Mouse (Mus musculus) left cerebral cortex, postnatal 25 days (tissue): ENCODE data around the gene Slc41a3. TPM values are rescaled to one million over a fixed set of nuclear protein-coding genes. Genes with fewer than 3 reads are reported as not detected.
"Not testable (repeated sequence)": the region's sequence is repeated elsewhere in the genome, so short reads cannot be mapped to it uniquely, and the experiment has no call there.

Experiments
- DNase-seq, 2 experiments: peaks; one replicate each; pipeline ENCODE4 v3.0.0; 2022; ENCODE audit warnings: low spot score in 2 of 2, mixed read lengths in 1 of 2
- intact Hi-C: fragments of 180-260 bp; cut with DNase I; formaldehyde crosslinking; loops from one replicate; pipeline ENCODE4 v1.15.1; 2025
- total RNA-seq, 2 experiments: library from RNA; stranded (reverse); gene quantifications; 2 replicates each; pipeline ENCODE4 v1.2.3; 2021

Slc41a3 gene
- total RNA-seq, 2 experiments from 2014 or later, result 4.3 to 5.1 TPM

DNA sequence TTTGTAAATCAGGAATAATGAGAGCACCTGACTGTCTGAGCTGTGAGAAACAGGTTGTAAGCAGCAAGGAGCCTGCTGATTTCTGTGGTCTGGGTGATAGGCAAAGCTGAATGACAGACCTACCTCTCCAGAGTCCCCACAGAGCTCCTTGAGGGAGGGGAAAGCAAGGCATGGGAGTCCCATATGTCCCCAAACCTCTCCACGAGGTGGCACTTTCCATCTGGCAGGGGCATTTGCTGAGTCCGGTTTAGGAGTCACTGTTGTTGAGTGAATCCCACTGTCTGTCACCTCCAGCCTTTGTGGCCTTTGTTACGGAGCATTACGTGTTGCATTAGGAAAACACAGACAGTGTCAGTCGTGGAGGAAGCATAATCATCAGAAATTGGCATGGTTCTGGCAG, 15.4 kb downstream of the Slc41a3 start:
- intact Hi-C loops, result no loop called here
- no peak for DNase-seq

DNA sequence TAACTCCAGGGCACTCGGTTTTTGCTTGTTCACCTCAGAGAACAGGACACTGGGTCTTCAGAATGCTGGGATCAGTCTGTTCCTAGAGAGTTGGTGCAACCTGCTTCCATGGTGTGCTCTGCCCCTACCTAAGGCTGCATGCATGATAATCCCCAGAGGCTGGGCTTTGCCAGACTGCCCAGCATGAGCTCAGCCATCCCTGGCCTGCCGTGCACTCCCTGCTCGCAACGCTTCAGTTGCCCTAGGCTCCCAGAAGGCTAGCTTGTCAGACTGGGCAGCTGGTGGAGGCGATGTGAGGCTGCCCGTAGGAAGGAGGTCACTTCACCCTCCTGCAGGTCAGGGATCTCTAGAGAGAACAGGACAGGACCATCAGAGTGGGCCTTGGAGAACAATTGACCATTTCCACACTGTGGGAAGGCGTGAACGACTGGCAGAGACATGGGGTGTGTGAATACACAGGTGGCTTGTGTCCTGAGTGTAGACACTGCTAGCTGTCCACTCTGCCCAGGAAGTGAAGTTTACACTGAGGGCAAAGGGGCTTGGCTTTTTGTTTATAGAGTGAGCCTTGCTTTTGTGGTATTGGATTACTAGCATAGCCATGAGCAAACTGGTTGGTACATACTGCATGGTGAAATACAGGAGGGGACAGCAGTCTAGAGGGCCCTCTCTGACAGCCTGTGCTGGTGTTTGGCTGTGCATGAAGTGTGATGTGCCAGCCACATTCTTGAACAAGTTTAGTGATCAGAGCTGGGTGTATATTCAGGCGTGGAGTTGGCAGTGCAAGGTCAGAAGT, 16.5 kb downstream of the Slc41a3 start:
- intact Hi-C loops, result no loop called here
- DNase-seq, result no peak

DNA sequence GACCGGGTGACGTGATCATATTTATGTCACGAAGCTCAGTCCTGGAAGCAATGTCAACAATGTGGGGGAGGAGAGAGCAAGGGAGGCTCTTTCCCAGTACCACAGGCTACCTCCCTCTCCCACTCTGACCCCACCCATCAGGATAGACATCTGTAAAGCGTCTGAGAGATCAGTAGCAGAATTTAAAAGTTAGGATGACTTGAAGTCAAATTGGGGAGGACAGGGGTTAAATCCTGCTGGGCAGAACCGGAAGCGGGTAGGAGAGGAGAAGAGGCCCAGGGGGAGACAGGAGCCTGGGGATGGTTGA, 17.0 kb downstream of the Slc41a3 start:
- no peak for DNase-seq
- intact Hi-C loops, result no loop called here

DNA sequence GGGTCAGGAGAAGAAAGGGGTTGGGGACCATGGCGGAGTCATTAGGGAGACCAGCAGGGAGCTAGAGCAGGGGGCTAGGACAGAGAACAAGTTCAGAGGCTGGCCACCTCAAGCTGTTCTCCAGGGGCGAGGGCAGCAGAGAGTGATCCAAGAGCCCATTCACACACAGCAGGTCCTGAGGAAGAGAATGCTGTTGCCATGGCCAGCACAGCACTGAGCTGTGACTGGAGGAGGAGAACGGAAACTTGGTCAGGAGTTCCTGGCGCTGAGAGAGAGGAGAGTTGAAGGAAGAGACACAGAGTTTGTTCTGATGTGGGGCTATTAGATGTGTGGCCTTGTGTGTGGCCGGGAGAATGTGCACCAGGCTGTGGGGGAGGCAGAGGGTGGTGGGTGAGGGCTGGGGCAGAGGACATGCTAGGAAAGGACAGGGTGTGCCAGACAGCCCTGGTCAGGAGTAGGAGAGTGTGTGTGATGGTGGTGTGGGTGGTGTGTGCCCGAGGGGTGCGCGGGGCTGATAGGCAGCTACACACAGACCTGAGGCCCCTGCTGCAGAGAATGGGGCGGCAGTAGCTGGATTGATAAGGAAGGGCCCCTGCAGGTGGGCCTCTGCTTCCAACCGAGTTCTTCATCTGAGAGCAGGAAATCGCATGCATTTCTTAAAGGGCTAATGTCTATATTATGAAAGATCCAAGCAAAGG, 18.4 kb downstream of the Slc41a3 start:
- DNase-seq, result peak in 1 of 2 experiments; percentile 9
- intact Hi-C loops, result no loop called here

DNA sequence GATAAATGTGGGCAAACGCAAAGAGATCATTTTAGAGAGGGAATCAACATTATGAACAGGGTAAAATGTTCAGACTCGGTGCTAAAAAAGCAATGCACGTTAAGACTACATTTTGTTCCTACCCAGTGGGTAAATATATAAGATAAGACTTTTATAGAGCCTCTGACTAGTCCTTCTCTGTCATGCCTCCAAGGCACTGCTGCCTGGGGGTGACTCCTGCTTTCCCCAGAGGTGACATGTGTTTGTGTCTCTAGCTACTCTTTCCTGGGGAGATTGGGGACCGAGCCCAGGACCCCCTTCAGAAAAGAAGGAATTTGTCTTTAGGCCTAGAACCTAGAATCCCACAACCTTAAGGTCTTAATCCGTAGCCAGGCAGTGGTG, 18.9 kb downstream of the Slc41a3 start:
- intact Hi-C loops, result no loop called here
- no peak for DNase-seq

DNA sequence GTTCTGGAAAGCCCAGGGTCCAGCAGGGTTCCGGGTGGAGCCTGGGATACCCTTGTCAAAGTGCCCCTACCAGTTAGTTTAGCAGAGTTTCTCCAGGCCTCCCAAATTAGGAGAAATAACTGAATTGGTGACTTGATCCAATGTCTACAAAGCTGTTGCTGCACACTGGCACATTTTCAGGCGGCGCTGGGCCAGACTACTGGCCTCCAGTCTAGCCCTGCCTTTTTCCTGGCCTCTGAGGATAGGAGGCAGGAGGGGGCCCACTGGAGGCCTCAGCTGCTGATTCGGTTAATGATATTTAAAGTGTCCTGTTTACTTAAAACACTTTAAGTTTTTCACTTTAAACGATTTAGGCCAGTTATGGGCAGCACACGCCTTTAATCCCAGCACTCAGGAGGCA, 19.7 kb downstream of the Slc41a3 start:
- DNase-seq, result peak in 1 of 2 experiments; percentile 10
- intact Hi-C loops, result no loop called here

DNA sequence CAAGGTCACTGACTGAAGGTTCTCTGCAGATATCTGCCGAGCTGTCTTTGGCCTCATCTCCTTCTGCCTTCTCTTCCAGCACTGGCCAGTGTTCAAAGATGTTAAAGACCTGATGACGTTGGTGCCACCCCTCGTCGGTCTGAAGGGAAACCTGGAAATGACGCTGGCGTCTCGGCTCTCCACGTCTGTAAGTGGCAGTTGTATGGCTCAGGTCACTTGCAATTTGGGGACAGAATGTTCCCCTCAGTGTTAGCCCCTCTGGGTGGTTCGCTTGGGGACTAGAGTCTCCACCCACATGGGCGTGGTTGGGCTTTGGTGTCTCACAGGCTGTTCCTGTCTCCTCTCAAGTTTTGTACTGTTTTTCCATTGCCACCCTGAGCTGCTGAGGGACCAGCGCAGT, 20.2 kb downstream of the Slc41a3 start:
- no peak for DNase-seq
- intact Hi-C loops, result no loop called here

DNA sequence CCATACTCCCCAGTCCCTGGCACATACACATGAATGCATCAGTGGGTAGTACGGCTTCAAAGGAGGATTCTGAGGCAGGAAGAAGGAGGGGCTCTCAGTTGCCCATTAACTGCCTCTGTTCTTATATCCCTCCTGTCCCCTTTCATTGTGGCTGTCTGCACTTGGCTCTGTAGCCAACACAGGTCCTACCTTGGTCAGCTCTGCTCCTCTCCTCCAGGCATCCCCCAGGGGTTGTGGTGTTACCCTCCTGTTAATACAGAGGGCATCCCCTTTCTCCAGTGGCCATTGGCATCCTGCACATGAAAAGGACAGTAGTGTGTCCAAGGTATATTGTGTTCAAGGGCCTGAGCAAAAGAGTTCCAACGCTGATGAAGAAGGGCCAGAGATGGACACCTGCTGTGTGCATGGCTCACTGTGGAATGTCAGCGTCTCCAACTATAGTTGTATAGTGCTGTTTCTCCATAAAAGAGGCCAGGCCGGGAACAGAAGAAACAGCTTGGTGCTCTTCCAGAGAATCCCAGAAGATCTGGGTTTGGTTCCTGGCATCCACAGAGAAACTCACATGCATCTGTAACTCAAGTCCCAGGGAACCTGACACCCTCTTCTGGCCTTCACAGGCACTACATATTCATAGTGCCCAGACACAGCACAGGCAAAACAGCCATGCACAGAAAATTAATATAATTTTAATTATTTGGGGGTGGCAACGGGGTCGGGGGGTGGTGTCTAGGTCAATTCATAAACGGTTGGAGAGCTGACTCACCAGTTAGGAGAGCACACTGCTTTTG, 20.9 kb downstream of the Slc41a3 start:
- no peak for DNase-seq
- intact Hi-C loops, result no loop called here

DNA sequence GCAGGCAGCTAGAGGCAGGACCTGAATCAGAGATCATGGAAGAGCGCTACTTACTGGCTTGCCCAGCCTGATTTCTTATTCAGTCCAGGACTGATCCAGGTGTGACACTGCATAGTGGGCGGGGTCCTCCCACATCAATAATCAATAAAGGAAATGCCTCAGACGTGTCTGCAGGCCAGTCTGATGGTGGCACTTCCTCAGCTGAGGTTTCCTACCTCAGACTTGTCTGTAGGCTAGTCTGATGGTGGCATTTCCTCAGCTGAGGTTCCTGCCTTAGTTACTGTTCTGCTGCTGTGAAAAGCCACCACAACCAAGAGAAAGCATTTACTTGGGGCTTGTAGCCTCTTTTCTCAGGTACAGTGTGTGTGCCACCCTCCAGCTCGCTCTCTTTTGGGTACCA, 23.0 kb downstream of the Slc41a3 start:
- intact Hi-C loops, result no loop called here
- no peak for DNase-seq

DNA sequence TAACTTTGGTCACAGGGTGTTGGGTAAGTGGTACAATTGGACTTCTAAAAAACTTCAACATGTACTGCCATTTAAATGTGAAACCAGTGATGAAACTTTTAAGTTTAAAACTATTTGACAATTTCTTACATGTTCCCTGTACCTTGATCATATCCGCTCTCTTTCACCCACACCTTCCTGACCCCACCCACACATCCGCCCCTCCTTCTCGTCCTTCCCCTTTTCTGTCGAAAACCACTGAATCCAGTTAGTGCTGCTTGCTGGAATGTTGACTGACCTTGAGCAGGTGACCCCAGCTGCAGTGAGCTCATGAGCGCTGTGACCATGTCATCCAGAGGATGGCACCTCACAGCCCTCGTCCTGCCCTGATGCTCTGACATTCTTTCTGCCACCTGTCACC, 25.0 kb downstream of the Slc41a3 start:
- intact Hi-C loops, result no loop called here
- no peak for DNase-seq

DNA sequence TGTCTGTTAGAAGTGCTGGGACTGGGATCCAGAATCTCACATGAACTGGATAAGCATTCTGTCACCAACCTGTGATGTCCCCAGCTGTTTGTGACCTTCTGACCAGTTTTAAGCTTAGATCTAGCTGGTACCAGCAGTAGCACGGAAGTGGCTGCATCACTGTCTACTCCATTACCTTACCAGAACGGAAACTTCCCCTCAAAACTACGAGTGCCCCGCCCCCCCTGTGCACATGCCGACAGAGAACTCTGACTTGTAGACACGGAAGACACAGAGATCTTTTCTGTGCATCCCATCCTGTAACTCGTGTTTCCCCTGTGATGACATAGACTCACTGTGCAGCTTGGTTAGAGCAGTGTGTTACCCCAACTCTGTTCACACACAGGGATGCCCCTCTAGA, 25.9 kb downstream of the Slc41a3 start:
- intact Hi-C loops, result no loop called here
- DNase-seq, result no peak

DNA sequence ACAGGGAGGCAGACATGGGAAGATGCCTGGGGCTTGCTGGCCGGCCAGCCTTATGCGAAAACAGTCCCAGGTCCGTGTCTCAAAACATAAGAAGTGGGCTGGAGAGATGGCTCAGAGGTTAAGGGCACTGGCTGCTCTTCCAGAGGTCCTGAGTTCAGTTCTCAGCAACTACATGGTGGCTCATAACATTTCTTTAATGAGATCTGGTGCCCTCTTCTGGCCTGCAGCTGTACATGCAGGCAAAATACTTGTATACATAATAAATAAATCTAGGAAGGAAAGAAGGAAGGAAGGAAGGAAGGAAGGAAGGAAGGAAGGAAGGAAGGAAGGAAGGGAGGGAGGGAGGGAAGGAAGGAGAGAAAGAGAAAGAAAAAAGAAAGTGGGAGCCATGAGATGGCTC, 28.0 kb downstream of the Slc41a3 start:
- DNase-seq, intact Hi-C loops: not testable (repeated sequence)

DNA sequence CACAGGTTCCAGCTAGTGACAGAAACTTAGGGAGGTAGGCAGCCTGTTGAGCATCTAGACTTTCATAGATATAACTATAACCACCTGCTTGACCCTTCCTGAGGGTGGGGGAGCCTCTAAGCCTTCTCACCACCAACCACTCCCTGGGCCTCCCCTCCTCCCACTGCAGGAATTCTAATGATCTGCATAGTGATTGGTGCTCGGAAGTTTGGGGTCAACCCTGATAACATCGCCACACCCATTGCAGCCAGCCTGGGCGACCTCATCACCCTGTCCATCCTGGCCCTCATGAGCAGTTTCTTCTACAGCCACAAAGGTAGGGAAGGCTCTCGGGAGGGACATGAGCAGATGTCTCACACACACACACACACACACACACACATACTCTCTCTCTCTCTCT, 30.6 kb downstream of the Slc41a3 start:
- intact Hi-C loops, result no loop called here

DNA sequence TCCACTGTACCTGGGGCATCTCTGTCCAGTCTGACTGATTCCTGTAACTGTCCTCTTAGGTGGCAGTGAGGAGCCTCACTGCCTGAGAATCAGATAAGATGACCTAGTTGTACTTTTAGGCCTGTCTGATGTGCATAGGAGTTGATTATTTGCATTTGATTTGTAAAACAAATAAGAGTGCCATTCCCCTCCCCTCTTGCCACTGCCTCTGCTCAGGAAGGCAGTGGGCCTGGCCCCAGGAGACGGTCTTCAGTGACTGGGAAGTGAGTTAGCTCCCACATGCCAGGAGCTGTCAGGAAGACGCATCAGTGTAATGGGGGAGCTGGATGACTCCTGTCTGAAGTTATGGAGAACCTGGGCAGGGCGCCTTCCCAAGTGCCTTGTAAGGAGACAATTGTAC, 31.1 kb downstream of the Slc41a3 start:
- intact Hi-C loops, result no loop called here
- no peak for DNase-seq

More for the DNA sequence above, 30.6 kb downstream of the Slc41a3 start:
- no peak for DNase-seq

DNA sequence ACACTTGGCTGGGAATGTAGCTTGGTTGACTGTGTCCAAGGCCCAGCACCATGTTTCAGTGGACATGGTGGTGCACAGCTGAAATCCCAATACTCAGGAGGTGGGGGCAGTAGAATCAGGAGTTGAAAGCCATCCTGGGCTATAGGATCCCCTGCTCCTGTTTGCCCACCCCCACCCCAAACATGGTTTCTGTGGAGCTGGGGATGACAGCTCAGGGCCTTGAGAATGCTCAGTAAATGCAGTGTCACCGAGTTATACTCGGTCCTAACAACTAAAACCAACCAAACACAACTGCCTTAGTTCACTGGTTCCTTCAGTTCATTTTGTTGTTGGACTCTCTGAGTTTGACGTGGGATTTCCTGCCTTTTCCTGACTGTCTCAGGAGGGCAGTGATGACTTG, 38.5 kb downstream of the Slc41a3 start:
- intact Hi-C loops, result no loop called here
- no peak for DNase-seq

DNA sequence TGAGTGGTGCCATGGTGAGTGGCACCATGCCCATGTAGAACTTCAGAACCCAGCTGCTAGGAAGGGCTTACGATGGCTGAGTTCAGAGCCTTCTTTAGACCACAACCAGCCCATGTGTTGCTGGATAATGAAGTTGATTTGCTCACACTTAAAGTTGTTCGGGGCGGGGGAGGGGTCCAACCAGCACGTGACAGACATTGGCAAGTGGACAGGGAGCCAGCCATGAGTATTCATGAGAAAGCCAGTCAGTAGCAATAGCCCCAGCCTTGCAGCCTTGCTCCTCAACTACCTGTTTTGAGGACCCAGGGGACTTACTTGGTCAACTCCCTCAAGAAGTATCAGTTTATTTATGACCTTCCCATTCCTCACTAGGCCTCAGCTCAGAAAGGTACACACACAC, 40.4 kb downstream of the Slc41a3 start:
- intact Hi-C loops, result no loop called here
- DNase-seq, result no peak

DNA sequence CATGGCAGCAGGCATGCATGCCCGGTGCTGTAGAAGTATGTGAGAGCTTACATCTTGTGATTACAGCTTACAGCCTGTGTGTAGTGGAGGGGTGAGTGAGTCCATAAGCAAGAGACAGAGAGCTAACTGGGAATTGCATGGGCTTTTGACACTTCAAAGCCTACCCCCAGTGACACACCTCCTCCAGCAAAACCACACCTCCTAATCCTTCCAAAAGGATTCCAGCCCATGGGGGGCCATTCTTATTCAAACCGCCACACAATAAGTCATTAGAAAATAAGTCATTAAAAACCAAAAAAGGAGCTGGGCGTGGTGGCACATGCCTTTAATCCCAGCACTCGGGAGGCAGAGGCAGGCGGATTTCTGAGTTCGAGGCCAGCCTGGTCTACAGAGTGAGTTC, 43.9 kb downstream of the Slc41a3 start:
- intact Hi-C loops, result no loop called here
- no peak for DNase-seq

DNA sequence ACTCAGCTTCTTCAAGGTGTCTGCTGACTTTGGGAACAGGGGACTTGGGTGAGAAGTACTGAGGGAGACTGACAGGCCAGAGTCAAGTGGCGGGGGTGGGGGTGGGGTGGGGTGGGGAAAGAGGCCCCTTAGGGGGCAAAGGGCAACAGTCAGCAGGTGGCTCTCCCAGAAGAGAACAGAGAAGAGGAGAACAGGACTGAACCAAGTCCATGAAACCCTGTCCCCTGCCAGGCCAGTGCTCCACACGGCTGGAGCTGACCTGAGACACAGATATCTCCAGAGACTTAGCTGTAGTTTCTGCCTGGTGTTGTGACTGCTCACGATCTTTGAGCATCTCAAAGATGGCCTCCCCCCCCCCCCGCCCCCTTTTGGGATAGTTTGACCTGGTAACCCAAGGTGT, 44.8 kb downstream of the Slc41a3 start:
- intact Hi-C loops, result no loop called here
- DNase-seq, result no peak

DNA sequence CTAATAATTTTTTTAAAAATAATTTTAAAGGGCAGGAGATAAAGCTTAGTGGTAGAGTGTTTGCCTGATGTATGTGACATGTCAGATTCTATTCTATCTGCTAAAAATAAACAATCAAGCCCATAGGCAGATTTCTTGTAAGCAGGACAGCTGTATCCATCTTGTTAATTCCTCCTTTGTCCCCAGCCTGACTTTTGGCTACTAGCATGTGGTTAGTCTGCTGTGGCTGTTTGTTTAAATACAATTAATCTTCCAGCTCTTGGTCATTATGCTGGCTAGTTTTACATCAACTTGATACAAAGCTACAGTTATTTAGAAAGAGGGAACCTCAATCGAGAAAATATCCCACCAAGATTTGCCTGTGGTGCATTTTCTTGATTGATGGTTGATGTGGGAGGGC, 46.1 kb downstream of the Slc41a3 start:
- no peak for DNase-seq
- intact Hi-C loops, result no loop called here

DNA sequence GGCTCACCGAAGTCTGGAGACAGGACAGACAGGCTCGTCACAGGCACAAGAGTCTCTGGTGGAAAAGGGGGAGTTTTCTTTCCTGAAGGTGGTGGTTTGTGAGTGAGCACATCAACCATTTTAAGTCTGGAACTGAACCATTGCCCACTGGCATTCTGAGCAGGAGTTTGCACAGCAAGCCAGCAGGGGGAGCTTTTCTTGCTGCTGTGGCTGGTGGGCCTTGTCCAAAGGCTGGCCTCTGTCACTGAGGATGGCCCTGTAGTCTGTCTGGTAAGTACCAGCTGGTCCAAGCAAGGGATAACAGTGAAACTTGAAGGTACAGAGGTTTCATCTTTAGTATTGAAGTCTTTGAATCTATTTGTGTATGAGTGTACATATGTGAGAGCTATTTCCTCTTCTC, 49.2 kb downstream of the Slc41a3 start:
- DNase-seq, result no peak
- intact Hi-C loops, result loop anchor here (2.0 kb wide), 1 partner anchor 75 kb away; no protein-coding TSS in a partner anchor

DNA sequence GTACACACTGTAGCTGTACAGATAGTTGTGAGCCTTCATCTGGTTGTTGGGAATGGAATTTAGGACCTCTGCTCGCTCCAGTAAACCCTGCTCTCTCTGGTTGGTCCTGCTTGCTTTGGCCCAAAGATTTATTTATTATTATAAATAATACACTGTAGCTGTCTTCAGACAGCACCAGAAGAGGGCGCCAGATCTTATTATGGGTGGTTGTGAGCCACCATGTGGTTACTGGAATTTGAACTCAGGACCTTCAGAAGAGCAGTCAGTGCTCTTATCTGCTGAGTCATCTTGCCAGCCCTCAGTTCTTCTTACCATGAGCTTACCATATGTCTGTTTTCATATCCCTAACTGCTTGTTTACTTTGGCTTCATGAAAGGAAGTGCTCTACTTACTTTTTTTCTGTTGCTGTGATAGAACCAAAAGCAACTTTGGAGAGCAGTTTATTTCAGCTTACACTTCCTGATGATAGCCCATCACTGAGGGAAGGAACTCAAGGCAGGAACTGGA, 51.9 kb downstream of the Slc41a3 start:
- intact Hi-C loops, DNase-seq: not testable (repeated sequence)
